Mouse (Mus musculus): ENCODE measurements around the gene Epc2.

Gene Epc2

GRCm38 (mm10) chr2:49572111-49572642, 120.9 kb downstream of the Epc2 start:
- no peak for DNase-seq

DNA sequence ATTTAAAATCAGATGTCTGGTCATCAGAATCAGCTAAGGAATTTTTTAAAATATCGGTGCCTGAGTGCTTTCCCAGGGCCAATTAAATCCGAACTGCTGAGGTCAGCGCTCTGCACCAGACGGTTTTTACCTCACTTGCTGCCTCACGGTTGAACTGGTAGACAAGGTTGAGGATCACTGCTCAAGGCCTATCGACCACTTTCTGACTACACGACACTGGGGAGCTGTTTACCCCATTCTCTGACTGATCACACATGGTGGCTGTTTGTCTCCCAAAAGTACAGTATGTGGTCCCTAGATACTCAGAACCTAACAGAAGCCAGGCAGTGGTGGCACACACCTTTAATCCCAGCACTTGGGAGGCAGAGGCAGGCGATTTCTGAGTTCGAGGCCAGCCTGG, 121.4 kb downstream of the Epc2 start:
- DNase-seq: no peak

GRCm38 (mm10) chr2:49573282-49573681, 122.0 kb downstream of the Epc2 start:
- DNase-seq: no peak

DNA sequence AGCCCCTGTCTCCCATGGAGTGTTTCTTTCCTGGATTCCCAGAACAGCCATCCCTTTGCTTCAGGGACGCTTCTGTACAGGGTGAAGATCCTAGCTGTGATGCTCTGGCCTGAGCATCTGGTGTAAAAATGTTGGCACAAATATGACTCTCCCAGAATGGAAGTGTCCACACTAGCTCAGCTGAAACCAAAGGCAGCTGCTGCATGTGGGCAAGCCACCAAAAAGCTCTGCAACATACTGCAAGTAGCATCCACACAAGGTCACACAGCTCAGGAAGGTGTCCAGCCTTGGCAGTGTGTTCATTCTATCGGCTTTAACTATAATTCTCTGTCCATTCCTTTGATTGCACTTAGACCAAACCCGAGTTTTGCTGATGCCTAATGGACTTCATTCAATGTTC, 129.3 kb downstream of the Epc2 start:
- no peak for DNase-seq

GRCm38 (mm10) chr2:49582546-49582945, 131.3 kb downstream of the Epc2 start:
- DNase-seq: no peak

DNA sequence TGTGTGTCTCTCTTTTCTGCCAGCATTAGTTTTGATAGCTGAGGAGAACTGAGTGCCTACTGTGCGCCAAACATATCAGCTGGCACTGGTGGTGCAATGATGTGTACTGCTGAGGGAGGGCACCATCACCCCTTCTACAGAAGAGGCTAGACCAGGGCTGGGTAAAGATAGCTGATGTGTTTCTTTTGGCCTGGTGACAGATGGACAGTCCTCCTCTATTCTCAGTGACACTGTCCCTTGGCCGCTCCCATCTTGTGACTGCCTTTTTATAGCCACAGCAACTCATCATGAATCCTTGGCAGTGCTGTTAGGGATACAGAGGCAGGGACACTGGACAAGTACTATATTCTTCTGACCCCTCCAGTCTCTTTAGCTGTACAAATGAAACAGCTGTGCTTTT, 132.0 kb downstream of the Epc2 start:
- DNase-seq: no peak

DNA sequence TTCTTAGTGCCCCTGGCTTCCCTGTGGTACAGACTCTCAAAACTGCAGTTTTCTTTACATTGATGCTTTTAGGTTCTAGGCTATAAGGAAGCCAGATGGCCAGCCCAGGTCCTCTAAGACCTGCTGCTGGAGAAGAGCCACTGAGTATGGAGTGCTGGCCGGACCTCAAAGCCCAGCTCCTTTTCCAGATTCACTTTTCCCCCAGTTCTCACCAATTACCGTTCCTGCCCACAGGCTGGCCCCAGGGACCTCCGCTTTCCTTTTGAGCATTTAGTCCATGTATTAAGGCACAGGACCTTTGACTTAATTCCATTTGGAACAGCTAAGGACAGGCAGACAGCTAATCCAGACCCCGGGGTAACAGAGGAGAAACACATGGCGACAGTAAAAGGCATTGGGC, 139.2 kb downstream of the Epc2 start:
- DNase-seq: no peak

DNA sequence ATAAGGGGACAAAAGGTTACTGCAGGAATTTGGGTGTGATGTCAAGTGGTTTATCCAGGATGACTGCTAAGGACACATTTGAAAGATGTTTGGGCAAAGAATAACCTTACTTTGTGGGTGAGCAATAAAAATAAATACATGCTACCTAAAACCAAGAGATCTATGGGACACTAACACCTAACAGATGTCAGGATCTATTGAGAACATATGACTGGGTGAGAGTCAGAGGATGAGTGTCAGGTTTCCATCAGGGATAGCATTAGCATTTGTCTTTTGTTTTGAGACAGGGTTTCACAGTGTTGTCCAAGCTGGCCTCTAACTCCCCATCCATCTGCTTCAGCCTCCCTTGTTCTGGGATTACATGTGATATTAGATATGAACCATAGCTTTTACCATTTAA, 141.6 kb downstream of the Epc2 start:
- no peak for DNase-seq

- DNase-seq: no peak
Measured at GRCm38 (mm10) chr2:49594886-49595285, 143.6 kb downstream of the Epc2 start.

DNA sequence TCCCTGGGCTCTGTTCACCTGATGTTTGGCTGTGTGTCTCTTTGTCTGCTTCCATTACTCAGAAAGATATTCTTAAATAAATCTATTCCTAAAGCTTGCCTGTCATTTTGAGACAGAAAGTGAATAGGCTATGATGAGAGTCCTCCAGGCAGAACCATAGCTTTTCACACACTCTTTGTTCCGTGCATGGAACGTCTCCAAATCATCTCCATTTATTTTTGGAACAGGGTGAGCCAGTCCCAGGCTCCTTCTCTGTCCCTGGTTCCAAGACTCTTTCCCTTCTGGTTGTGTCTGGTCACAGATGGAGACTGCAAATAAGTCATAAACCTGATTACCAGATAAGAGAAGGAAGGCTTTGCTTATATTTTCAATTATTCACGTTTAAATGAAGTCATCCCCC, 145.0 kb downstream of the Epc2 start:
- no peak for DNase-seq

DNA sequence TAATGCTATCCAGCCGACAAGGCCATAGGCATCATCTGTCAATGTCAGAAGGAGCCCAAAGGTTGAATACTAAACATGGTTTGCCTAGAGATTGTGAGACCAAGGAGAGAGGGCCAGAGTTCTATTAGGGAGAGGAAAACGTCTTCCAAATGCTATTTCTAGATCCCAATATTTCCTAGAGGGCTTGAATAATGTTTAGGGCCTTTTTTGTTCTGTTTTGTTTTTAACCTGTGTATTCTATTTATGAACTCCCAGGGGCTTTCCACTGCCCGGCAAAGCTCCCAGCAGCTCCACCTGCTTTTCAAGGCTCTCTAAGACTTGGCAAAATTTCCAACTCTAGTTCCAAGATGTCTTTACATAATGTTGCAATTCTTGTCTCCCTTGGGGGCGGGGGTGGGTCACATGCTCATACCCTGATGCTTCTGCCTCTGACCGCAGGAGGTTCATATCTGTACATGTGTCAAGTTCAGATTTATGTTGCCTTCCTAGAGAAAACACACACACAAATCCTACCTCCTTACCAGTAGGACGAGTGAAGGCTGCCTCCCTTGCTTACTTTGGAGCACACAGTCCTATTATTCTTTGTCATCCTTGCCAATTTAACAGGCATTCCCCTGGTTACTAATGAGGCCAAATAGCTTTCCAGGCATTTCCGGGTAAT, 148.9 kb downstream of the Epc2 start:
- no peak for DNase-seq

Measured in thymus, postnatal 36 days (tissue).